Mouse (Mus musculus) forebrain, postnatal 0 days (tissue): Measurements from ENCODE around the gene Gm39115. TPM values are rescaled to one million over a fixed set of nuclear protein-coding genes. Genes with fewer than 3 reads are reported as not detected.

Experiments
- ATAC-seq: fragments of 200-750 bp; cut with Nextera tagmentation; 2 replicates; pipeline ENCODE4 v1.8.0; 2017; ENCODE audit warnings: mild to moderate bottlenecking, moderate library complexity
- DNase-seq: peaks from one replicate; pipeline ENCODE4 v3.0.0-alpha.2; 2015
- H3K27ac ChIP-seq: fragments of 300-500 bp; sonication (generic); 2 replicates; pipeline ENCODE4 v1.5.1; 2014; ENCODE audit warnings: low read depth, mild to moderate bottlenecking, antibody characterized with exemption, low read length, moderate library complexity, mixed read lengths
- H3K27me3 ChIP-seq: fragments of 300-500 bp; sonication (generic); 2 replicates; pipeline ENCODE4 v1.6.1; 2014; ENCODE audit warnings: mild to moderate bottlenecking, low read length, mixed read lengths; ENCODE audit not compliant: insufficient read depth
- H3K36me3 ChIP-seq: fragments of 300-500 bp; sonication (generic); 2 replicates; pipeline ENCODE4 v1.6.1; 2014; ENCODE audit warnings: mild to moderate bottlenecking, moderate library complexity; ENCODE audit not compliant: insufficient read depth
- H3K4me1 ChIP-seq: fragments of 300-500 bp; sonication (generic); 2 replicates; pipeline ENCODE4 v1.6.1; 2014; ENCODE audit warnings: antibody characterized with exemption; ENCODE audit not compliant: insufficient read depth
- H3K4me2 ChIP-seq: fragments of 300-500 bp; sonication (generic); 2 replicates; pipeline ENCODE4 v1.6.1; 2014; ENCODE audit warnings: low read depth, mild to moderate bottlenecking, moderate library complexity
- H3K4me3 ChIP-seq: fragments of 300-500 bp; sonication (generic); 2 replicates; pipeline ENCODE4 v1.5.1; 2014; ENCODE audit warnings: low read depth, low read length, mixed read lengths
- H3K9ac ChIP-seq: fragments of 300-500 bp; sonication (generic); 2 replicates; pipeline ENCODE4 v1.6.1; 2014; ENCODE audit warnings: mild to moderate bottlenecking
- H3K9me3 ChIP-seq: fragments of 300-500 bp; sonication (generic); 2 replicates; pipeline ENCODE4 v1.6.1; 2016; ENCODE audit warnings: low read length
- CTCF ChIP-seq: sonication (generic); IDR thresholded peaks from 2 replicates; pipeline ENCODE4 v1.5.1; 2016; ENCODE audit warnings: antibody characterized with exemption, control low read depth, low read depth
- WGBS: fragments of 180-500 bp; shearing (Covaris S2); extraction: QIAGEN DNeasy Blood & Tissue Kit; methylation state at CpG from one replicate; pipeline ENCODE4 v1.1.7; 2014; 5-methylcytosine and 5-hydroxymethylcytosine counted together
- polyA plus RNA-seq: library from polyadenylated mRNA; unstranded; fragments of >200 nt; fragmentation: Nextera tagmentation; extraction: Ambion mirVana; gene quantifications from 2 replicates; pipeline ENCODE4 v1.2.1, GENCODE M21; 2015
- total RNA-seq: library from RNA; depleted of rRNA; stranded (reverse); fragments of >200 nt; gene quantifications from 2 replicates; pipeline ENCODE4 v1.2.3, GENCODE M21; 2014; rRNA removed

The Gm39115 gene
- total and polyA plus RNA-seq, 2 experiments from 2014 or later: not detected

GRCm38 (mm10) chr7:142089648-142090447, 46.0 kb downstream of the Gm39115 start:
- H3K9me3 ChIP-seq: no peaks in the 10 kb centered on the region
- no peak for DNase-seq
- no peaks in the 10 kb centered on the region for H3K27me3 ChIP-seq
- peak overlapping the region; percentile 29 for H3K9ac ChIP-seq
- H3K36me3 ChIP-seq: peaks cover 45% of the 10 kb centered on the region
- 47% methylated on average over 17 of the region's 17 CpGs for WGBS
- ATAC-seq: no peak
- no peak overlapping the region for H3K4me3 ChIP-seq
- H3K27ac ChIP-seq: no peak overlapping the region; the same call in 1 of the 2 replicates
- H3K4me2 ChIP-seq: no peak overlapping the region; the same call in 1 of the 2 replicates
- peaks cover 38% of the 10 kb centered on the region for H3K4me1 ChIP-seq
- TF ChIP-seq CTCF: no peak

GRCm38 (mm10) chr7:142088886-142089285, 46.9 kb downstream of the Gm39115 start:
- Histone ChIP-seq H3K36me3 (peaks cover 55% of the 10 kb centered on the region), H3K4me1 (peaks cover 38% of the 10 kb centered on the region), H3K9me3 (no peaks in the 10 kb centered on the region), H3K27ac (no peak overlapping the region; the same call in 1 of the 2 replicates), H3K9ac (0 out of 2 replicates have a peak overlapping the region, but pooled peaks have one; percentile 14), H3K4me2 (0 out of 2 replicates have a peak overlapping the region, but pooled peaks have one; percentile 9), H3K27me3 (no peaks in the 10 kb centered on the region), H3K4me3 (no peak overlapping the region)
- WGBS: 4% methylated on average over 5 of the region's 5 CpGs
- peak; percentile 71 for DNase-seq
- ATAC-seq: peak; percentile 60
- TF ChIP-seq CTCF: no peak

- H3K4me3 ChIP-seq: no peak overlapping the region
- peaks cover 26% of the 10 kb centered on the region for H3K4me1 ChIP-seq
- no peak for DNase-seq
- no peak for TF ChIP-seq CTCF
- no peak overlapping the region for H3K9ac ChIP-seq
- no peaks in the 10 kb centered on the region for H3K27me3 ChIP-seq
- H3K9me3 ChIP-seq: no peaks in the 10 kb centered on the region
- WGBS: 91% methylated on average over 1 of the region's 1 CpGs
- no peak overlapping the region for H3K4me2 ChIP-seq
- H3K27ac ChIP-seq: no peak overlapping the region
- ATAC-seq: no peak
- H3K36me3 ChIP-seq: peaks cover 72% of the 10 kb centered on the region
These were observed 48.7 kb downstream of the Gm39115 start for GRCm38 (mm10) chr7:142087069-142087652.

GRCm38 (mm10) chr7:142086159-142086905, 49.5 kb downstream of the Gm39115 start:
- Histone ChIP-seq H3K36me3 (peaks cover 78% of the 10 kb centered on the region), H3K4me1 (peaks cover 17% of the 10 kb centered on the region)
- no peak for TF ChIP-seq CTCF

More at GRCm38 (mm10) chr7:142086159-142086905, 49.5 kb downstream of the Gm39115 start:
- H3K4me2 ChIP-seq: no peak overlapping the region
- H3K9ac ChIP-seq: no peak overlapping the region
- no peaks in the 10 kb centered on the region for H3K27me3 ChIP-seq
- no peak for DNase-seq
- 92% methylated on average over 4 of the region's 4 CpGs for WGBS
- H3K4me3 ChIP-seq: no peak overlapping the region
- no peak overlapping the region for H3K27ac ChIP-seq
- no peaks in the 10 kb centered on the region for H3K9me3 ChIP-seq
- ATAC-seq: no peak

Other genes with a start within 250 kb of the Gm39115 start
- 73.4 and 89.8 TPM in 2 replicates for gene Tollip, start 217.5 kb downstream of the Gm39115 start, total RNA-seq
- gene Tollip, start 217.5 kb downstream of the Gm39115 start, polyA plus RNA-seq: 64.5 and 78.3 TPM in 2 replicates
- 107 and 132 TPM in 2 replicates for gene Brsk2, start 186.3 kb downstream of the Gm39115 start, total RNA-seq
- gene Brsk2, start 186.3 kb downstream of the Gm39115 start, polyA plus RNA-seq: 15.8 and 18.3 TPM in 2 replicates
- gene Mob2, start 75.0 kb downstream of the Gm39115 start, total RNA-seq: 37.8 and 42.5 TPM in 2 replicates
- 39.8 and 39.9 TPM in 2 replicates for gene Mob2, start 75.0 kb downstream of the Gm39115 start, polyA plus RNA-seq
- gene Dusp8, start 40.2 kb downstream of the Gm39115 start, total RNA-seq: 78.0 and 92.6 TPM in 2 replicates
- 79.2 and 106 TPM in 2 replicates for gene Dusp8, start 40.2 kb downstream of the Gm39115 start, polyA plus RNA-seq
- gene Gm45618, start 15.3 kb downstream of the Gm39115 start, total RNA-seq: not detected in 2 replicates
- 0.24 TPM in 1 of 2 replicates, not detected in the other for gene Gm45618, start 15.3 kb downstream of the Gm39115 start, polyA plus RNA-seq
- gene Gm45337, start 8.6 kb upstream of the Gm39115 start, total RNA-seq: not detected in 2 replicates
- gene Gm45337, start 8.6 kb upstream of the Gm39115 start, polyA plus RNA-seq: not detected in 2 replicates
- not detected in 2 replicates for gene Gm29735, start 21.1 kb upstream of the Gm39115 start, total RNA-seq
- gene Gm29735, start 21.1 kb upstream of the Gm39115 start, polyA plus RNA-seq: not detected in 2 replicates
- gene Gm4553, start 29.7 kb upstream of the Gm39115 start, total RNA-seq: not detected in 2 replicates
- gene Gm4553, start 29.7 kb upstream of the Gm39115 start, polyA plus RNA-seq: not detected in 2 replicates
- 0.08 TPM in 1 of 2 replicates, not detected in the other for gene Krtap5-2, start 40.0 kb upstream of the Gm39115 start, total RNA-seq
- gene Krtap5-2, start 40.0 kb upstream of the Gm39115 start, polyA plus RNA-seq: not detected in 2 replicates
- not detected in 2 replicates for gene Gm10153, start 54.4 kb upstream of the Gm39115 start, total RNA-seq
- gene Gm10153, start 54.4 kb upstream of the Gm39115 start, polyA plus RNA-seq: not detected in 2 replicates
- not detected in 2 replicates for gene Krtap5-3, start 65.3 kb upstream of the Gm39115 start, total RNA-seq
- not detected in 2 replicates for gene Krtap5-3, start 65.3 kb upstream of the Gm39115 start, polyA plus RNA-seq
- gene Gm7579, start 75.8 kb upstream of the Gm39115 start, total RNA-seq: not detected in 2 replicates
- gene Gm7579, start 75.8 kb upstream of the Gm39115 start, polyA plus RNA-seq: not detected in 2 replicates
- not detected in 2 replicates for gene Krtap5-5, start 93.9 kb upstream of the Gm39115 start, total RNA-seq
- not detected in 2 replicates for gene Krtap5-5, start 93.9 kb upstream of the Gm39115 start, polyA plus RNA-seq
- not detected in 2 replicates for gene Gm40460, start 105.0 kb upstream of the Gm39115 start, total RNA-seq
- gene Gm40460, start 105.0 kb upstream of the Gm39115 start, polyA plus RNA-seq: not detected in 2 replicates
- gene Gm2431, start 122.3 kb upstream of the Gm39115 start, total RNA-seq: not detected in 2 replicates
- gene Gm2431, start 122.3 kb upstream of the Gm39115 start, polyA plus RNA-seq: not detected in 2 replicates
- not detected in 2 replicates for gene Gm4559, start 138.3 kb upstream of the Gm39115 start, total RNA-seq
- gene Gm4559, start 138.3 kb upstream of the Gm39115 start, polyA plus RNA-seq: not detected in 2 replicates
- not detected in 2 replicates for gene Krtap5-1, start 161.1 kb upstream of the Gm39115 start, total RNA-seq
- gene Krtap5-1, start 161.1 kb upstream of the Gm39115 start, polyA plus RNA-seq: not detected in 2 replicates
- gene Krtap5-4, start 167.5 kb upstream of the Gm39115 start, total RNA-seq: not detected in 2 replicates
- gene Krtap5-4, start 167.5 kb upstream of the Gm39115 start, polyA plus RNA-seq: not detected in 2 replicates
- 5.6 and 6.6 TPM in 2 replicates for gene Ifitm10, start 237.7 kb upstream of the Gm39115 start, total RNA-seq
- 10.2 and 13.0 TPM in 2 replicates for gene Ifitm10, start 237.7 kb upstream of the Gm39115 start, polyA plus RNA-seq
- 21.2 and 45.2 TPM in 2 replicates for gene Gm49369, start 246.6 kb upstream of the Gm39115 start, total RNA-seq
- gene Gm49369, start 246.6 kb upstream of the Gm39115 start, polyA plus RNA-seq: 0.60 TPM in 1 of 2 replicates, not detected in the other